Mouse (Mus musculus) CH12.LX (cell line): ENCODE results near the gene Lcn12. TPM values are rescaled to one million over a fixed set of nuclear protein-coding genes. Genes with fewer than 3 reads are reported as not detected.
A peak's percentile ranks its signal among the peaks of the same experiment; 100 is the strongest.

Source experiments
- DNase-seq: peaks from one replicate; pipeline ENCODE4 v3.0.0-alpha.2; 2013; ENCODE audit errors: extremely low read depth
- H3K27ac ChIP-seq: 2 replicates; pipeline ENCODE4 v1.5.1; 2012; ENCODE audit warnings: low read depth, mild to moderate bottlenecking, control low read depth, moderate library complexity; ENCODE audit not compliant: insufficient read depth
- H3K27me3 ChIP-seq: replicated peaks from 2 replicates; pipeline ENCODE3; 2012; ENCODE audit warnings: inconsistent platforms
- H3K36me3 ChIP-seq, 2 experiments: replicated peaks in 1 of 2; 2 replicates each; pipeline versions ENCODE3 to v1.6.1; 2012; ENCODE audit warnings: inconsistent platforms in 1 of 2, low read length in 1 of 2, mild to moderate bottlenecking in 1 of 2, mixed read lengths in 1 of 2, moderate library complexity in 1 of 2; ENCODE audit not compliant: control insufficient read depth in 1 of 2, insufficient read depth in 1 of 2
- H3K4me1 ChIP-seq, 2 experiments: 2 replicates each; pipeline ENCODE4 v1.6.1; 2012; ENCODE audit warnings: inconsistent platforms in 1 of 2, moderate library complexity in 1 of 2; ENCODE audit not compliant: insufficient read depth in 2 of 2, control insufficient read depth in 1 of 2
- H3K4me2 ChIP-seq: 2 replicates; pipeline ENCODE4 v1.6.1; 2012; ENCODE audit warnings: low read depth, mild to moderate bottlenecking, control low read depth; ENCODE audit not compliant: poor library complexity, insufficient read depth, severe bottlenecking
- H3K4me3 ChIP-seq, 3 experiments: fragments of 150-350 bp in 1 of 3; sonication (generic) in 1 of 3; replicated peaks in 1 of 3; 2 replicates each; pipeline versions ENCODE3 to v1.5.1; 2011 to 2012; ENCODE audit warnings: low read depth in 2 of 3, low read length in 2 of 3, mild to moderate bottlenecking in 2 of 3, moderate library complexity in 2 of 3, control low read depth in 1 of 3, improper control_type of control experiment in 1 of 3, inconsistent platforms in 1 of 3, mixed read lengths in 1 of 3; ENCODE audit not compliant: poor library complexity in 1 of 3
- H3K79me2 ChIP-seq: replicated peaks from 2 replicates; pipeline ENCODE4 v1.6.1; 2012; ENCODE audit warnings: mild to moderate bottlenecking, moderate library complexity; ENCODE audit not compliant: control insufficient read depth, poor library complexity, insufficient read depth, severe bottlenecking; ENCODE audit errors: extremely low read depth
- H3K9ac ChIP-seq: 2 replicates; pipeline ENCODE4 v1.6.1; 2012; ENCODE audit warnings: low read depth, mild to moderate bottlenecking, control low read depth, moderate library complexity; ENCODE audit not compliant: insufficient read depth
- H3K9me3 ChIP-seq: replicated peaks from 2 replicates; pipeline ENCODE3; 2012; ENCODE audit warnings: low read length, inconsistent platforms, mixed read lengths
- BHLHE40 ChIP-seq: IDR thresholded peaks from 2 replicates; pipeline ENCODE4 v1.6.1; 2011; ENCODE audit warnings: mild to moderate bottlenecking, low read depth, low read length, improper control_type of control experiment
- CHD2 ChIP-seq: IDR thresholded peaks from 2 replicates; pipeline ENCODE4 v1.6.1; 2011; ENCODE audit warnings: low read length, improper control_type of control experiment
- CTCF ChIP-seq, 2 experiments: IDR thresholded peaks in 1 of 2; conservative IDR thresholded peaks in 1 of 2; 2 replicates each; pipeline ENCODE4 v1.5.1; 2011 to 2012; ENCODE audit warnings: low read depth in 2 of 2, low read length in 2 of 2, improper control_type of control experiment in 1 of 2, inconsistent platforms in 1 of 2, mild to moderate bottlenecking in 1 of 2, moderate library complexity in 1 of 2
- ELF1 ChIP-seq: IDR thresholded peaks from 2 replicates; pipeline ENCODE4 v1.6.1; 2014; ENCODE audit warnings: low read depth, mild to moderate bottlenecking, inconsistent platforms, low read length, improper control_type of control experiment
- EP300 ChIP-seq: IDR thresholded peaks from 2 replicates; pipeline ENCODE4 v1.6.1; 2011; ENCODE audit warnings: low read length, improper control_type of control experiment
- ETS1 ChIP-seq: conservative IDR thresholded peaks from 2 replicates; pipeline ENCODE4 v1.6.1; 2012; ENCODE audit warnings: low read depth, mild to moderate bottlenecking, inconsistent platforms, low read length, improper control_type of control experiment, moderate library complexity
- HCFC1 ChIP-seq: IDR thresholded peaks from 2 replicates; pipeline ENCODE4 v1.6.1; 2012; ENCODE audit warnings: low read depth, mild to moderate bottlenecking, inconsistent platforms, low read length, improper control_type of control experiment
- IRF4 ChIP-seq: IDR thresholded peaks from 2 replicates; pipeline ENCODE4 v1.6.1; 2014; ENCODE audit warnings: low read depth, mild to moderate bottlenecking, inconsistent platforms, low read length, improper control_type of control experiment
- JUN ChIP-seq: IDR thresholded peaks from 2 replicates; pipeline ENCODE4 v1.6.1; 2011; ENCODE audit warnings: low read depth, mild to moderate bottlenecking, low read length, improper control_type of control experiment, moderate library complexity; ENCODE audit not compliant: insufficient read depth
- KAT2A ChIP-seq: IDR thresholded peaks from 2 replicates; pipeline ENCODE4 v1.6.1; 2012; ENCODE audit warnings: low read length, improper control_type of control experiment, inconsistent platforms; ENCODE audit not compliant: insufficient replicate concordance
- MAFK ChIP-seq: IDR thresholded peaks from 2 replicates; pipeline ENCODE4 v1.6.1; 2011; ENCODE audit warnings: low read length, improper control_type of control experiment; ENCODE audit not compliant: insufficient replicate concordance
- MAX ChIP-seq: IDR thresholded peaks from 2 replicates; pipeline ENCODE4 v1.6.1; 2011; ENCODE audit warnings: low read length, improper control_type of control experiment
- MAZ ChIP-seq: IDR thresholded peaks from 2 replicates; pipeline ENCODE4 v1.6.1; 2012; ENCODE audit warnings: low read depth, mild to moderate bottlenecking, inconsistent platforms, low read length, improper control_type of control experiment, moderate library complexity
- NRF1 ChIP-seq: IDR thresholded peaks from 2 replicates; pipeline ENCODE4 v1.6.1; 2014; ENCODE audit warnings: low read depth, mild to moderate bottlenecking, inconsistent platforms, low read length, improper control_type of control experiment, moderate library complexity
- POLR2A ChIP-seq: IDR thresholded peaks from 2 replicates; pipeline ENCODE4 v1.6.1; 2011; ENCODE audit warnings: low read depth, mild to moderate bottlenecking, improper control_type of control experiment, low read length
- RAD21 ChIP-seq: IDR thresholded peaks from 2 replicates; pipeline ENCODE4 v1.6.1; 2011; ENCODE audit warnings: low read depth, mild to moderate bottlenecking, low read length, improper control_type of control experiment, moderate library complexity
- SIN3A ChIP-seq: IDR thresholded peaks from 2 replicates; pipeline ENCODE4 v1.6.1; 2012; ENCODE audit warnings: low read length, improper control_type of control experiment, inconsistent platforms
- SMC3 ChIP-seq: IDR thresholded peaks from 2 replicates; pipeline ENCODE4 v1.6.1; 2011; ENCODE audit warnings: low read depth, low read length, improper control_type of control experiment
- TBP ChIP-seq: conservative IDR thresholded peaks from 2 replicates; pipeline ENCODE4 v1.6.1; 2011; ENCODE audit warnings: low read depth, low read length, improper control_type of control experiment
- TCF12 ChIP-seq: IDR thresholded peaks from 2 replicates; pipeline ENCODE4 v1.6.1; 2014; ENCODE audit warnings: low read depth, mild to moderate bottlenecking, inconsistent platforms, low read length, improper control_type of control experiment
- USF1 ChIP-seq: IDR thresholded peaks from 2 replicates; pipeline ENCODE4 v1.6.1; 2014; ENCODE audit warnings: low read depth, mild to moderate bottlenecking, inconsistent platforms, low read length, improper control_type of control experiment
- USF2 ChIP-seq: conservative IDR thresholded peaks from 2 replicates; pipeline ENCODE4 v1.6.1; 2011; ENCODE audit warnings: low read depth, low read length, improper control_type of control experiment
- ZMIZ1 ChIP-seq: IDR thresholded peaks from 2 replicates; pipeline ENCODE4 v1.6.1; 2012; ENCODE audit warnings: low read depth, mild to moderate bottlenecking, inconsistent platforms, low read length, improper control_type of control experiment
- ZNF384 ChIP-seq: IDR thresholded peaks from 2 replicates; pipeline ENCODE4 v1.6.1; 2012; ENCODE audit warnings: low read depth, low read length, improper control_type of control experiment, inconsistent platforms
- dilution Hi-C: fragments of 300-500 bp; cut with MboI; formaldehyde crosslinking; loops from 2 replicates; pipeline ENCODE4 v1.14.3; 2020; ENCODE audit warnings: low sequenced_read_pairs; ENCODE audit not compliant: extremely low pct_unique_long_range_greater_than_20kb, extremely low pct_ligation_motif_present
- in situ Hi-C: fragments of 300-500 bp; cut with MboI; formaldehyde crosslinking; loops from 3 replicates; pipeline ENCODE4 v1.14.3; 2019; ENCODE audit warnings: low sequenced_read_pairs, low pct_ligation_motif_present, low pct_unique_long_range_greater_than_20kb, mixed read lengths
- polyA plus RNA-seq: library from polyadenylated mRNA; unstranded; fragments of >175 nt; gene quantifications from 2 replicates; pipeline ENCODE4 v1.2.1, GENCODE M21; 2012; ENCODE audit warnings: low read depth; ENCODE audit not compliant: insufficient read length
- total RNA-seq, 2 experiments: library from RNA; depleted of rRNA; stranded (reverse); fragments of 300-350 nt in 1 of 2; fragments of >200 nt in 1 of 2; gene quantifications; 2 replicates each; pipeline ENCODE4 v1.2.3; 2012 to 2014

Gene Lcn12
- total and polyA plus RNA-seq, 3 experiments = not detected

DNA sequence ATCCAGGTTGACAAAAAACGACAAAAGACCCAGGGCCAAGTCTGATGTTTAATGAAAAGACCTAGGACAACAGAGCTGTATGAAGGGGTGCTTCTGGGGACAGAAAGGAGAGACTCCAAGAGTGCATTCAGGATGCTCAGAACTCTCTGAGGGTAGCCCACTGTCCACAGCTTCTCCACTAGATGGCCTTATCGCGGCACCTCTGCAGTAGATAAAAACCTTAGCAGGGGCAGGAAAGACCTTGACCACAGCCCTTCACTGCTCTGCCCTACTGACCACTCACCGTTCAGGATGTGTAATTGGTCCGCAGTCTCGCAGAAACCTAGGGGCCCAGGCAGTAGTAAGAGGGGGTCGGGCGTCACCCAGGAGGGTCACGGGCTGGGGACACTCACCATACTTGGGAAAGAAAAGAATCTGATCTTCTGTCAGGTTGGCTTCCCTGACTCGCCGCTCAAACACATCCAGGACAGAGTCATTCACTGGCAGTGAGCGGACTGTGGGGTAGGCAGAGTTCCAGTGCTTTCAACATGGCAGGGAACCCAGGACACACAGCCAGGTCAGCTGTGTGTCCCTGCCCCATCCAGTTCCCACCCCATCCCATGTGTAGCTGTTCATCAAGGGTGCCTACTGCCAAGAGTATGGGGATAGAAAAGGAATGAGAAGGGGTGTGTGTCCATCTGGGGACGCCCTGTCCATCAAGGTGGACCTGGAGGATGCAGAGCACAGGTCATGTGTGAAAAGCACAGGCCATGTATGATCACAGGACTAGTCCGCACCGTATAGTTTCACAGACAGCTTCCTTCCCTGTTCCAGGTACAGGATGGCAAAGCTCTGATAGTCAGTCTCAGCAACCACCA is 5.1 kb upstream of the Lcn12 start:
- Histone ChIP-seq H3K9ac (no peak overlapping the region), H3K27me3 (no peaks in the 10 kb centered on the region)
- dilution Hi-C loops = no loop called here
- in situ Hi-C loops = no loop called here
- no peak for DNase-seq
- TF ChIP-seq IRF4 = no peak
- peak in 1 of 2 experiments; percentile 59; a peak in 2 of 4 replicates for TF ChIP-seq CTCF (conservative IDR thresholded peaks at IDR 0.05 in 1 of 2, IDR thresholded peaks at IDR 0.05 in 1 of 2; ENCODE audit: low read depth in 2 of 2, low read length in 2 of 2)
- no peak for TF ChIP-seq POLR2A
- TF ChIP-seq RAD21 = peak; percentile 47
- TF ChIP-seq SMC3 = peak; percentile 33
- TF ChIP-seq, all 38 proteins: peak for 3
- H3K9me3 ChIP-seq = no peaks in the 10 kb centered on the region
- peaks cover 8% of the 10 kb centered on the region; the same call in 1 of the 2 replicates for H3K79me2 ChIP-seq
- peaks cover 16 to 20% of the 10 kb centered on the region in 2 experiments for H3K36me3 ChIP-seq
- H3K4me3 ChIP-seq = no peak overlapping the region
- peaks cover 15 to 40% of the 10 kb centered on the region in 2 experiments for H3K4me1 ChIP-seq
- H3K4me2 ChIP-seq = no peak overlapping the region
- H3K27ac ChIP-seq = no peak overlapping the region

DNA sequence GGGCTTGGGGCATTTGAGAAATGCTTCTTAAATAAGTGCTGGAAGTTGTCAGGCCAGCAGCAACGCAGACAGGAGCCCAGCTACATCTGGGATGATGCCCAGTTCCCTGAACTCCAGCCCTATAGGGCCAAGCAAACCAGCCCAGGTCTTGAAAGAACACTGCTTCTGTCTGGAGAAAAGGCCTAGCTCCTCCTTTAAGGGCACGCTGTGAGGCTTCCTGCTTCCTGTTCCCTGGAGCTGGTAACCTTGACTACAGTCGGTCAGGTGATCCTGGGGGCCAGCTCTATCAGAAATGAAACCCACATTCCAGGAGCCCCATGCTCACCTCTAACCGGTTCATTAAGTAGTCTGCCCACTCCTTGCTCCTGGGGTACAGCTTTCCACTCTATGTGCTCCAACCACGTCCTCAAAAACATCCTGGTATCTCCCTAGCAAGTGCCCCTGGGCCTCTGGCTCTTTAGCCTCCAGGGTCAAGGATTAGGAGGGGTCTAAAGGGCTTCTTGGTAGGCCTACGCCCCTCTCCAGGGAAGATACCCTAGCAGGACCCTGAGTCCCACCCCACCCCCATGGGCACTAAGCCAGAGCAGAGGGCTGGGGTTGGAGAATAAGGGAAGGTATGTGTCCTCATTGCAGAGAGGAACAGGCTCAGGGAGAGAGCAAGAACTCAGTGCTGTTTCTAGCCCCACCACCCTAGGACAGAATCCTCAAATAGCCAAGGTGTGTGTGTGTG is 4.3 kb upstream of the Lcn12 start:
- no peaks in the 10 kb centered on the region for H3K9me3 ChIP-seq
- H3K27ac ChIP-seq = no peak overlapping the region
- peaks cover 8% of the 10 kb centered on the region; the same call in 1 of the 2 replicates for H3K79me2 ChIP-seq
- in situ Hi-C loops (no loop called here), dilution Hi-C loops (no loop called here)
- H3K27me3 ChIP-seq = no peaks in the 10 kb centered on the region
- TF ChIP-seq ZNF384 = no peak
- peak; percentile 37; the same call in 1 of the 2 replicates for TF ChIP-seq ELF1
- peak; percentile 29 for DNase-seq
- peaks cover 15 to 40% of the 10 kb centered on the region in 2 experiments for H3K4me1 ChIP-seq
- no peak overlapping the region for H3K4me3 ChIP-seq
- H3K36me3 ChIP-seq = peaks cover 8 to 12% of the 10 kb centered on the region in 2 experiments
- H3K9ac ChIP-seq = no peak overlapping the region
- H3K4me2 ChIP-seq = no peak overlapping the region

DNA sequence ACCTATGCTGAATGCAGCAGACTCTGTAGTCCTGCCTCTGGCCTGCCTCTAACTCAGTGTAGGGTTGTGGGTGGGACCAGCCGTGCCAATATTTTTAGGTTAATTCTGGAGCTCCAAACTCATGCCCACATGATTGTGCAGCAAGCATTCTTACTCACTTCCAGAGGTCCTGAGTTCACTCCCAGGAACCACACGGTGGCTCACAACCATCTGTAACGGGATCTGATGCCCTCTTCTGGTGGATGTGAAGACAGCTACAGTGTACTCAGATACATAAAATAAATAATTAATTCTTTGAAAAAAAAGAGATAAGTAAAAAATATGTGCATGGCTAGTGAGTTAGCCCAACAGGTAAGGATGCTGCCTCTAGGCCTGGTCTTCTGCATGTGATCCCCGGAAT is 2.8 kb upstream of the Lcn12 start:
- Histone ChIP-seq H3K27ac (no peak overlapping the region), H3K4me2 (no peak overlapping the region), H3K36me3 (no peaks in the 10 kb centered on the region), H3K27me3 (no peaks in the 10 kb centered on the region), H3K4me1 (peaks cover 9 to 38% of the 10 kb centered on the region in 2 experiments), H3K9me3 (no peaks in the 10 kb centered on the region), H3K4me3 (no peak overlapping the region), H3K9ac (no peak overlapping the region), H3K79me2 (peaks cover 6% of the 10 kb centered on the region; the same call in 1 of the 2 replicates)
- DNase-seq = peak; percentile 52
- in situ Hi-C loops = no loop called here
- dilution Hi-C loops = no loop called here
- TF ChIP-seq KAT2A = no peak
- no peak for TF ChIP-seq HCFC1
- no peak for TF ChIP-seq TBP
- no peak for TF ChIP-seq NRF1
- no peak for TF ChIP-seq USF1
- no peak for TF ChIP-seq CHD2
- no peak for TF ChIP-seq MAFK
- no peak for TF ChIP-seq ZMIZ1
- TF ChIP-seq MAX = no peak
- TF ChIP-seq TCF12 = no peak
- no peak for TF ChIP-seq MAZ
- no peak for TF ChIP-seq BHLHE40
- no peak for TF ChIP-seq EP300
- no peak for TF ChIP-seq ETS1
- no peak for TF ChIP-seq SIN3A
- TF ChIP-seq USF2 = no peak
- no peak for TF ChIP-seq JUN
- peak; percentile 50; the same call in 1 of the 2 replicates for TF ChIP-seq ZNF384
